Mouse (Mus musculus) c-Kit-negative CD71-positive TER-119-positive erythroid progenitor cells, embryonic 14.5 days (primary cell): Measurements from ENCODE around the gene Clpp.

Experiments used
- DNase-seq: peaks from one replicate; pipeline ENCODE4 v3.0.0-alpha.2; 2013; ENCODE audit warnings: low read depth, low spot score

Clpp gene

GRCm38 (mm10) chr17:57030931-57031660 is 41.0 kb downstream of the Clpp start, which contains the start of gene Khsrp:
Khsrp (minus strand) TSS chr17:57031522.
- no peak for DNase-seq

GRCm38 (mm10) chr17:57031661-57032420 is 41.7 kb downstream of the Clpp start:
- peak; percentile 100 for DNase-seq

GRCm38 (mm10) chr17:57032854-57033253 is 42.7 kb downstream of the Clpp start:
- DNase-seq = no peak

- no peak for DNase-seq
These were observed 48.9 kb downstream of the Clpp start for GRCm38 (mm10) chr17:57038978-57039377.

- DNase-seq = no peak
These were observed 51.4 kb downstream of the Clpp start, which contains the start of gene Slc25a41 for GRCm38 (mm10) chr17:57041554-57041953. Slc25a41 (minus strand) TSS chr17:57041654.
